Mouse (Mus musculus): Measurements from ENCODE around the gene Hsp90b1. TPM values are rescaled to one million over a fixed set of nuclear protein-coding genes. Genes with fewer than 3 reads are reported as not detected.
"Not testable (repeated sequence)": the region's sequence is repeated elsewhere in the genome, so short reads cannot be mapped to it uniquely, and the experiment has no call there.

Gene Hsp90b1
- polyA plus RNA-seq, 1 experiment from 2014 or later, result 496 TPM

DNA sequence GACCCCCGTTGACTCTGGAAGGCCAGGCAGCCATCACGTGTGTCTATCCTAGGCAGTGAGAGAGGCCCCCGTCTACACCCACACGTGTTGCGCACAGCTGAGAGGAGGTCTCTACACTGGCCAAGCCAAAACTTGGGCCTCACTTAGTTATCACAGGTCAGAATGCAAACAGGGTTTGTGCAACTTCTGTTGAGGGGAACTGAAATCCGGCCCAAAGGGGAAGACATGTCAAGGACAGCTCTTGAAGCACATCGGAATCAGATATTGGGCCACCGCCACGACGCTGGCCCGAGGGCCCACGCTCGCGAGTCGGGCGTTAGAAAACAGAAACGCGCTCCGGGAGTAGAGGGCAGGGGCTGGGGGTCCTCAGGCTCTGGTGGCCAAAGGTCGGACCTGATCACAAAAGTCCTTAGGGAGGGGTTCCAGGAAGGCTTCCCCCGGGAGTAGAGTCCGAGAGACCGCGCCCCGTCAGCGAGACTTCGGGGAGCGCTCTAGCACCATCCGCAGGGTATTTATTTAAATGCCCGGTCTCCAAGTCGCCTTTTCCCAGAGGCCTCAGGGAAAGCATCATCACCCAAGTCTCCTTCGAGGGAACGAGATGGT lies 619 bp downstream of the Hsp90b1 start:
- Histone ChIP-seq H3K4me2 (replicated peaks) (peak overlapping the region; percentile 84), H3K4me3 (peak overlapping the region; percentile 80), H3K27ac (peak overlapping the region; percentile 29; the same call in 1 of the 2 replicates), H3K4me1 (peaks cover 43% of the 10 kb centered on the region), H3K36me3 (peaks cover 33% of the 10 kb centered on the region), H3K27me3 (replicated peaks) (no peaks in the 10 kb centered on the region), H3K9ac (peak overlapping the region; percentile 87), H3K9me3 (no peaks in the 10 kb centered on the region)
- ATAC-seq (ENCODE audit: low FRiP score, low read depth), result no peak; the same call in 1 of the 2 replicates
- WGBS, result under 1% methylated on average over 33 of the region's 33 CpGs

DNA sequence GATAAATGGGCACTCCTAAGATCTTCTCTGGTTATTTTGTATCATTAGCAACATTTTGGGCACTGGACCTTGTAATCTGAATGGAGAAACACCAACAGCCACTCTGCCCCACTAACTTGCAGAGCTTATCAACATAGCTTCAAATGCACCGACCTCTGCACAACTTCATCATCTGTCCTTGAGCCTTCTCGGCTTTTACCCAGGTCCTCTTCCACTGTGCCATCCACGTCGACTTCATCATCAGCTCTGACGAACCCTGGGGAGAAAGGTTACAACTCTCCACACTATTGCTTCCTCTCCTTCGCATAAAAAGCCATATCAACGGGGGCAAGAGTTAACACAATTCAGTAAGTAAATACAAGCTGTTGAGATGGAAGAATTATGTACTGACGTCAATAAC lies 1.2 kb downstream of the Hsp90b1 start:
- peaks cover 39% of the 10 kb centered on the region for H3K36me3 ChIP-seq
- 8% methylated on average over 8 of the region's 8 CpGs for WGBS
- H3K4me3 ChIP-seq, result peak overlapping the region; percentile 80
- no peak overlapping the region for H3K27ac ChIP-seq
- peak overlapping the region; percentile 84 for H3K4me2 ChIP-seq (replicated peaks)
- no peaks in the 10 kb centered on the region for H3K27me3 ChIP-seq (replicated peaks)
- peak overlapping the region; percentile 87 for H3K9ac ChIP-seq
- peaks cover 43% of the 10 kb centered on the region for H3K4me1 ChIP-seq
- H3K9me3 ChIP-seq, result no peaks in the 10 kb centered on the region
- no peak for ATAC-seq (ENCODE audit: low FRiP score, low read depth)

DNA sequence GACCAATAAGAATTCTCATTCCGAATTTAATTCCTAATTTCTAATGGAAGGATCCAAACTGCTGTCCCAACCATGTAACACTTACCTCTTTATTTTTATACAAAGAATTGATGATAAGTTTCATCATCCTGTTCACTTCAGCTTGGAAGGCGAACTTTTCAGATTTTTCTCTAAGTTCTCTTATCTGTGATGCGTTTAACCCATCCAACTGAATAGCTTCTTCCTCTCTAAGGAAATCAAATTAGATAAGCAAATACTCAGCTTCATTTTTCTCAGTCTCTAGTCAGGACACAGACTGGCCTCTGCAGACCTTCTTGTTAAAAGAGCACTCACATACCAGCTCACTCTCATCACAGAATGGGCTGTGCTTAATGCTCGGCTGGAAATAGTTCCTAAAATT lies 1.9 kb downstream of the Hsp90b1 start:
- Histone ChIP-seq H3K4me1 (peaks cover 43% of the 10 kb centered on the region), H3K27ac (no peak overlapping the region), H3K27me3 (replicated peaks) (no peaks in the 10 kb centered on the region), H3K36me3 (peaks cover 45% of the 10 kb centered on the region), H3K9ac (0 out of 2 replicates have a peak overlapping the region, but pooled peaks have one; percentile 87), H3K9me3 (no peaks in the 10 kb centered on the region), H3K4me2 (replicated peaks) (peak overlapping the region; percentile 84), H3K4me3 (peak overlapping the region; percentile 80)
- ATAC-seq (ENCODE audit: low FRiP score, low read depth), result no peak
- 78% methylated on average over 4 of the region's 4 CpGs for WGBS

DNA sequence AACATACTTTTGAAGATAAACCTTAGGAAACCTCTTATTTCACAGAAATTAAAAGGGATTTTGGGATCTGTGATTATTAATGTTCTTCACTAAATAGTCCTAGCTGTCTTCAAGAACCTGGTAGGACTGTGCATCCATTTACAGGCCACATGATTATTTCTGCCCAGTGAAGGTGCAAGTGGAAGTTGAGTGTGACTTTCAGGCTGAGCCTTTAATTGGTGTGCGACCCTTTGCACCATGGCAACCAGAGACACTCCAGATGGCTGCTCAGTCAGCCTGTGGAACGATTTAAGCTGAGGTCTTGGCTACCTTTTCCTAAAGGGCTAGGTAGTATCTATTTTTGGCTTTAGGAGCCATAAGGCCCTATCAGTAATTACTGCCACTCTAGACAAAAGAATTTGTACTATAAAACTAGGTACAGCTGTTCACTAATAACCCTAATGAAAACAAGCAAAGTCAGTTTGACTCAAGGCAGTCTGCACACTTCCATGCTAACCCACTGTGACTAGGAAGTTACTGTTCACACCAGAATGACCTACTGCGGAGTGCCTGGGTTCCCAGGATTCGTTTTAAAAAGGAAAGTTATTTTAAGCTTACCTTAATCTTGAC lies 2.9 kb downstream of the Hsp90b1 start:
- no peak for ATAC-seq (ENCODE audit: low FRiP score, low read depth)
- Histone ChIP-seq H3K36me3 (peaks cover 54% of the 10 kb centered on the region), H3K27ac (no peak overlapping the region), H3K4me1 (peaks cover 43% of the 10 kb centered on the region), H3K9me3 (no peaks in the 10 kb centered on the region), H3K9ac (no peak overlapping the region), H3K27me3 (replicated peaks) (no peaks in the 10 kb centered on the region), H3K4me3 (no peak overlapping the region), H3K4me2 (replicated peaks) (peak overlapping the region; percentile 84)
- 57% methylated on average over 4 of the region's 4 CpGs for WGBS

DNA sequence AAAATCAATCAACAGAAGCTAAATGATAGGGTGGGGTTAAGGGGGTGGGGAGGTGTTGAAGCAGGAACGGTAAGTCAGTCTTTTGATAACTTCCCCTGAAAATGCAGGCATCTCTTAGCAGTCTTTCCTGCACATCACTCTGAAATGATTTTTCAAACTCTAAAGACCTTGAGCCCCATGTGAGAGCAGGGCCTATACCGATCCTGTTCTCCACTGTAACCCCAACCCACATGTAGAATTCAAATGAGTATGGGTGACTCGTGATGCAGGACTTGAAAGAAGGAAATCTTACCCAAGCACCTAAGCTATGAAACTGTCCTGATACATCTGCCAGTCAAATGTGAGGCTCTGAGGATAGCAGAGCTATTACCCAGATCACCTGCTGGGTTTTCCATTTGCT lies 4.3 kb downstream of the Hsp90b1 start:
- H3K4me1 ChIP-seq, result peaks cover 43% of the 10 kb centered on the region
- no peak overlapping the region for H3K4me3 ChIP-seq
- no peaks in the 10 kb centered on the region for H3K9me3 ChIP-seq
- no peaks in the 10 kb centered on the region for H3K27me3 ChIP-seq (replicated peaks)
- H3K9ac ChIP-seq, result no peak overlapping the region
- peak overlapping the region; percentile 20 for H3K4me2 ChIP-seq (replicated peaks)
- 65% methylated on average over 3 of the region's 3 CpGs for WGBS
- ATAC-seq (ENCODE audit: low FRiP score, low read depth), result no peak
- H3K27ac ChIP-seq, result no peak overlapping the region
- H3K36me3 ChIP-seq, result peaks cover 61% of the 10 kb centered on the region

DNA sequence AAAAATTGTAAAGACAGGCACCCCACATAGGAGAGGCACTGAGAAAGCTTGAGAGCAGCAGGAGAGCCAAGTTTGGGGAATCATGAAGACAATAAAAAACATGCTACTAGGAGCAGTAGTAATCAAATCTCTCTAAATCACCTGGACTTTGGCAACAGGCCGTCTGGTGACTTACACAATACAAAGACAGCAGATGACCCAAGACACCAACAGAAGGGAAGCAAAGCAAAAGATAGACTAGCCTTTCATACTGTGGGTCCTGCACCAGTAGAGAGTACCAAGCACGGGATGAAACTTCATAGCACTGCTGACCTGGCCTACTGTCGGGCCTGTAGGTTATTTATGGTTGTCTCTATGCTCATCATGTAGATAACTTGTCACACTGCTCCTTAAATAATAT lies 5.1 kb downstream of the Hsp90b1 start:
- no peak for ATAC-seq (ENCODE audit: low FRiP score, low read depth)
- 64% methylated on average over 3 of the region's 3 CpGs for WGBS
- peaks cover 43% of the 10 kb centered on the region for H3K4me1 ChIP-seq

DNA sequence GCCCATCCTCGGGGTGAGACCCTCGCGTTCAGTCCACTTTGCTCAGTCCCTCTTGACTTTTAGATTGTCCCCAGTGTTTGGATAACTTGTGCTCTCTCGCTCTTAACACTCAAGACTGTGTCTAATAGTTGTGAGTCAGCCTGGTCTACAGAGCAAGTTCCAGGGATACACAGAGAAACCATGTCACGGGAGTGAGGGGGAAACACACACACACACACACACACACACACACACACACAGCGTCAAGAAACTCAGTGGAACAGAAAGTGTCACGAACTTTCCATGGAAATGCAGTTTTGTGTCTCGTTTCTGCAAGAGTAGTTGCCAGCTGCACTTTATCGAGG lies 19.3 kb downstream of the Hsp90b1 start:
- not testable (repeated sequence) for H3K9me3 ChIP-seq; H3K27ac ChIP-seq; H3K4me1 ChIP-seq; H3K27me3 ChIP-seq (replicated peaks)
- Histone ChIP-seq H3K4me3 (peak overlapping the region; percentile 64), H3K36me3 (peaks cover 13% of the 10 kb centered on the region), H3K4me2 (replicated peaks) (peak overlapping the region; percentile 75), H3K9ac (peak overlapping the region; percentile 81; the same call in 1 of the 2 replicates)
- ATAC-seq (ENCODE audit: low FRiP score, low read depth), result 0 out of 2 replicates have a peak, but pooled peaks have one; percentile 18
- WGBS, result 32% methylated on average over 9 of the region's 9 CpGs

More for the DNA sequence above, 5.1 kb downstream of the Hsp90b1 start:
- no peak overlapping the region for H3K27ac ChIP-seq
- H3K4me3 ChIP-seq, result no peak overlapping the region
- H3K36me3 ChIP-seq, result peaks cover 68% of the 10 kb centered on the region
- no peaks in the 10 kb centered on the region for H3K9me3 ChIP-seq
- no peak overlapping the region for H3K9ac ChIP-seq
- H3K4me2 ChIP-seq (replicated peaks), result peak overlapping the region; percentile 20
- H3K27me3 ChIP-seq (replicated peaks), result no peaks in the 10 kb centered on the region

DNA sequence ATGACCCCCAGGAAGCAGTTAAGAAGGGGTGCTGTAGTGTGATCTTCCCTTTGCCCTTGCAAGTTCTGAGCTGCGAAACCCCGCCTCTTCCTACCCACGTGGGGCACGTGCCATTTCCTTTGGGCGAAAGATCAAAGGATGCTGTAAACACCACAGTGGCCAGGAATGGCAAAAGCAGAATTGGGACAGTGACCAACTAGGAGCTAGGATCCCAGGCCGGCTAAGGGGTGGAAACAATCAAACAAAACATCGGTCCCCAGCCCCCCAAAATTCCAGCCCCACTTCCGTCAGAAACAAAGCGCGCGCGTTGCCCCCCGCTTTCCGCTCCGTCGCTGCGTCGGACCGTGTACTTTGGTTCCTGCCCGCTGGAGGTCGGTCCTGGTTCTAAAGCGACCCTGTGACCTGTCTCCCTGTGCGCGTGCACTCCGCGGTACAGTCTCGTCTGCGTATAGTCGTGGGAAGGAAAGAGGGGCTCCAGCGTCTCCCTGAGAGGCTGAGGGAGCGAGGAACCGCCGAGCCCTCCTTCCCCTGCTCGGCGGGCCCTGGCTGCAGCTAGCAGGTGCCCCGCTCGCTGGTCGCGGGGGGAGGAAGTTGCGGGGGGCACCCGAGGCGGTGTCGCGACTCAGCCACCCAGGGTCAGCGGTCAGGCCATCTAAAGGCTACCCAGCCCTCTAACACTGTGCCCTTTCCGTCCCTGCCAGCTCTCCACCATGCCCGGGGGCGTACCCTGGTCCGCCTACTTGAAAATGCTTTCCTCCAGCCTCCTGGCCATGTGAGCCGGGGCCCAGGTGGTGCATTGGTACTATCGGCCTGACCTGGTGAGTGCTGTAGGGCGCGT lies 19.9 kb downstream of the Hsp90b1 start:
- peak overlapping the region; percentile 81 for H3K9ac ChIP-seq
- peak overlapping the region; percentile 75 for H3K4me2 ChIP-seq (replicated peaks)
- H3K9me3 ChIP-seq; H3K36me3 ChIP-seq; H3K4me1 ChIP-seq; H3K27ac ChIP-seq; H3K27me3 ChIP-seq (replicated peaks): not testable (repeated sequence)
- peak; percentile 95 for ATAC-seq (ENCODE audit: low FRiP score, low read depth)
- WGBS, result under 1% methylated on average over 53 of the region's 53 CpGs
- peak overlapping the region; percentile 64 for H3K4me3 ChIP-seq

DNA sequence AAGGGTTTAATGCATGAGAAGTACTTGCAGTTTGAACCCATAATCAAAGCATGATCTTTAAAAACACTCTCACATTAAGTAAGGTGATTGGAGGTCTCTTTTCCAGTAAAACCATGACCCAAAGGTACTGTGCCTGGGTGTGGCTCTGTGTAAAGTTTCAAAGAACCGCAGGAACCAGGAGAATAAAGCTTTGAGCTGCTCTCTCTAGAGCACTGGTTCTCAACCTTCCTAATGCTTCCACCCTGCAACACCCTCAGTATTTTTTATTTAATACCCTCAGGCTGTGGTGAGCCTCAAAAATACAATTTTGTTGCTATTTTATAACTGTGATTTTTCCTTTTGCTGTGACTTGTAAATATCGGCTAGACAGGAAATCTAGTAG lies 20.5 kb downstream of the Hsp90b1 start:
- peak overlapping the region; percentile 64 for H3K4me3 ChIP-seq
- H3K9me3 ChIP-seq; H3K4me1 ChIP-seq; H3K9ac ChIP-seq; H3K27ac ChIP-seq; H3K36me3 ChIP-seq; H3K27me3 ChIP-seq (replicated peaks): not testable (repeated sequence)
- peak overlapping the region; percentile 75 for H3K4me2 ChIP-seq (replicated peaks)
- 35% methylated on average over 2 of the region's 2 CpGs for WGBS
- ATAC-seq (ENCODE audit: low FRiP score, low read depth), result peak; percentile 52

DNA sequence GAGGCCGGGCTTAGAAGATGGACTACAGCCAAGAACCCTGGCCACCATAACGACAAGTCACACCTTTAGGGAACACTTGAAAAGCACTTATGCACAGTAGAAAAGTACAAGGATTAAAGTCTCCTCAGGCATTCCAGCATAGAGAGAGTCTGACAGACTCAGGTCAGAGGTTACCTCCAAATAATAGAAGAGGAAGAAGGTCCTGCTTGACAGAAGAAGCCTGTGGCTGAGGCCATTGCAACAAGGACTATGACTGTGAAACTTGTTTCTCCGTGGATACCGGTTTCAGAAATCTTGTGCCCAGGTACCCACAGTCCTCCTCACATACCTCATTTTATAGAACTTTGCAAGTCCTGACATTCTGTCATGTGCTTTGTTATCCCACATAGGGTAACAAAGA lies 34.8 kb downstream of the Hsp90b1 start:
- not testable (repeated sequence) for H3K9me3 ChIP-seq; ATAC-seq (ENCODE audit: low FRiP score, low read depth); H3K4me2 ChIP-seq (replicated peaks); H3K27ac ChIP-seq; H3K36me3 ChIP-seq; H3K4me3 ChIP-seq; H3K9ac ChIP-seq; H3K4me1 ChIP-seq; H3K27me3 ChIP-seq (replicated peaks)
- 88% methylated on average over 4 of the region's 4 CpGs for WGBS
